Mouse (Mus musculus) G1E (cell line): ENCODE data around the gene Timp3.

Source experiments
- CTCF ChIP-seq: IDR thresholded peaks from 2 replicates; pipeline ENCODE4 v1.5.1; 2012; ENCODE audit warnings: low read depth, low read length, inconsistent platforms, mixed read lengths
- GATA1 ChIP-seq: IDR thresholded peaks from 2 replicates; pipeline ENCODE4 v1.6.1; 2012; ENCODE audit warnings: borderline replicate concordance, low read length, inconsistent platforms, mixed read lengths
- POLR2AphosphoS5 ChIP-seq: IDR thresholded peaks from 2 replicates; pipeline ENCODE4 v1.6.1; 2012; ENCODE audit warnings: low read depth, low read length, inconsistent platforms; ENCODE audit not compliant: insufficient replicate concordance
- TAL1 ChIP-seq: conservative IDR thresholded peaks from 2 replicates; pipeline ENCODE4 v1.6.1; 2012; ENCODE audit warnings: low read depth, low read length, inconsistent platforms, mixed read lengths

- TF ChIP-seq CTCF (no peak), TAL1 (no peak), POLR2AphosphoS5 (no peak), GATA1 (no peak)
These were observed 22.8 kb upstream of the Timp3 start for GRCm38 (mm10) chr10:86277327-86277726.
